Mouse (Mus musculus): ENCODE results near the gene Shisa3. TPM values are rescaled to one million over a fixed set of nuclear protein-coding genes. Genes with fewer than 3 reads are reported as not detected.

Shisa3 gene
- 2.7 and 2.8 TPM in 2 replicates for polyA plus RNA-seq (2016; fragmentation: Nextera tagmentation; extraction: Ambion mirVana)

- peak within 1 kb of the TSS; percentile 58 for H3K4me3 ChIP-seq
Measured at GRCm38 (mm10) chr5:67607804-67608673, at the start of gene Shisa3. Shisa3 (plus strand) TSS chr5:67607882.

DNA sequence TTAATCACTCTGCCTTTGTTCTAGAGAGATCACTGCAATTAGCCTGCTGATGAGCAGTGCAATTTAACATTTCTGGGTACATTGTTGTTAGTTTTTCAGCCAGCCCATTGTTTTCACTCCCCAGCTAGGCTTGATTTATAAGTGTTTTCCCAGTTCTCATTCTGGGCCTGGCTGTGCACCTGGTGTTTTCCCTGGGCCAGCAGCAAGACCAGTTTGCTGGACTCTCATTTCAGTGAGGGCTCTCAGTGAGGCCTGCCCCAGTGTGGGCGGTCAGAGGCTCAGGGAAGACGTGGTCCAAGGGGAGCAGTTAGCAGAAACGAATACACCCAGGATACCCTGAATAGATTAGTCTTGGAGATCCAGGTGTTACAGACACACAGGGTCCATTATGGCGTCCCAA is 49.0 kb upstream of the Shisa3 start:
- no peak overlapping the region for H3K4me3 ChIP-seq
- no peaks in the 10 kb centered on the region for H3K4me1 ChIP-seq (replicated peaks)
- 78% methylated on average over 4 of the region's 4 CpGs for WGBS
- H3K36me3 ChIP-seq = no peaks in the 10 kb centered on the region
- no peak overlapping the region for H3K4me2 ChIP-seq
- no peaks in the 10 kb centered on the region for H3K27me3 ChIP-seq (replicated peaks)
- peaks cover 3% of the 10 kb centered on the region; the same call in 1 of the 2 replicates for H3K9me3 ChIP-seq (replicated peaks)
- H3K27ac ChIP-seq (ENCODE audit: poor library complexity, severe bottlenecking) = no peak overlapping the region
- no peak overlapping the region for H3K9ac ChIP-seq
- ATAC-seq (ENCODE audit: insufficient number of reproducible peaks, low FRiP score) = no peak

More at GRCm38 (mm10) chr5:67607804-67608673, at the start of gene Shisa3:
- H3K36me3 ChIP-seq = no peaks in the 10 kb centered on the region
- under 1% methylated on average over 85 of the region's 86 CpGs for WGBS
- H3K4me2 ChIP-seq = peak within 1 kb of the TSS; percentile 97
- ATAC-seq (ENCODE audit: insufficient number of reproducible peaks, low FRiP score) = peak; percentile 79
- H3K4me1 ChIP-seq (replicated peaks) = peaks cover 7% of the 10 kb centered on the region
- peaks cover 65% of the 10 kb centered on the region for H3K27me3 ChIP-seq (replicated peaks)
- H3K9me3 ChIP-seq (replicated peaks) = no peaks in the 10 kb centered on the region
- H3K9ac ChIP-seq = peak within 1 kb of the TSS; percentile 63
- no peak within 1 kb of the TSS for H3K27ac ChIP-seq (ENCODE audit: poor library complexity, severe bottlenecking)

DNA sequence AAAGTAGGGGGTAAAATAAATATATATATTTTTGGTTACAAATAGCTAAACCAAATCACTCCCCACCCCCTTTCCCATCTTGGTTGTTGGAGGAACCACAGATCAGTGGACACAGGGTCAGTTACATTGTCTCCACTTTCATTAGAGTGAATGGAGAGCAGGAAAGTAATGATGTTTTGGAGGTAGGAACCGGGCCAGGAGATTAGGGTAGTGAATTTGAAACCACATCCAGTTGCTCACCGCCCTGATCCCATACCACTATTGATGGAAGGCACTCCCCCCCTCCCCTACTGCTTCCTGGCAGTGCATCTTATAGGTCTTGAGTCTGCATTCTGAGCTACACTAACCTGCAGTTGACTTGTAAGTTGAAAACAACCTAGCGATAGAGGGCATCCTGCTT is 48.6 kb upstream of the Shisa3 start:
- H3K36me3 ChIP-seq = no peaks in the 10 kb centered on the region
- peaks cover 3% of the 10 kb centered on the region; the same call in 1 of the 2 replicates for H3K9me3 ChIP-seq (replicated peaks)
- WGBS = 85% methylated on average over 3 of the region's 3 CpGs
- H3K27me3 ChIP-seq (replicated peaks) = no peaks in the 10 kb centered on the region
- no peak for ATAC-seq (ENCODE audit: insufficient number of reproducible peaks, low FRiP score)
- H3K4me2 ChIP-seq = no peak overlapping the region
- no peak overlapping the region for H3K4me3 ChIP-seq
- no peak overlapping the region for H3K9ac ChIP-seq
- no peak overlapping the region for H3K27ac ChIP-seq (ENCODE audit: poor library complexity, severe bottlenecking)
- H3K4me1 ChIP-seq (replicated peaks) = no peaks in the 10 kb centered on the region

DNA sequence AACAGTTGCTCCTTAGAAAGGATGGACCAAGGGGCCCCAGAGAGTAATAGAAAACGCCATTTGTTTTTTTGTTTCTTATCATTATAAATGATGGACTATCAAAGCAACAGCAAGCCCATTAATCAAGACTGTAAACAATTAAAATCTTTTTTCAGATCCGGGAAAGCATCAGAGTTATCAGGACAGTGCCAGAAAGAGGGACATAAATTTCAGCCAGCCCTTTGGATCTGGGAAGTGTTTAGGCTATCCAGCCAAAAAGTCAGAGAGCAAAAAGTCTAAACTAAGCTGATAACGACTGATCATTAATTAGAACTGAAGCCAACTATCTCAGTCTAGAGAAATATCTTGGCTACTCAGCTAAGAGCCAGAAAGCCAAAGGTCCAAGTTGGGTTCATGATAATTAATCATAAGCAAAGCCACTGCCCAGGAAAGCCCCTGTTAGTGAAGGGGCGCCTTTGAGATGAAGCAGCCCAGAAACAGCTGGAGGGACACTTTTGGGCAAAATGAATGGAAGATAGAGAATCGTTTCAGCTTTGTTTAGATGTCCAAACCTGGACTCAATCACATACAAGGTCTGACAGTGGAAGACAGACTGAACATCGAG is 35.0 kb upstream of the Shisa3 start:
- Histone ChIP-seq H3K27ac (ENCODE audit: poor library complexity, severe bottlenecking) (no peak overlapping the region), H3K9ac (no peak overlapping the region), H3K4me3 (no peak overlapping the region), H3K4me1 (replicated peaks) (no peaks in the 10 kb centered on the region), H3K4me2 (no peak overlapping the region), H3K27me3 (replicated peaks) (no peaks in the 10 kb centered on the region), H3K36me3 (no peaks in the 10 kb centered on the region), H3K9me3 (replicated peaks) (no peaks in the 10 kb centered on the region)
- 53% methylated on average over 6 of the region's 6 CpGs for WGBS
- ATAC-seq (ENCODE audit: insufficient number of reproducible peaks, low FRiP score) = no peak

DNA sequence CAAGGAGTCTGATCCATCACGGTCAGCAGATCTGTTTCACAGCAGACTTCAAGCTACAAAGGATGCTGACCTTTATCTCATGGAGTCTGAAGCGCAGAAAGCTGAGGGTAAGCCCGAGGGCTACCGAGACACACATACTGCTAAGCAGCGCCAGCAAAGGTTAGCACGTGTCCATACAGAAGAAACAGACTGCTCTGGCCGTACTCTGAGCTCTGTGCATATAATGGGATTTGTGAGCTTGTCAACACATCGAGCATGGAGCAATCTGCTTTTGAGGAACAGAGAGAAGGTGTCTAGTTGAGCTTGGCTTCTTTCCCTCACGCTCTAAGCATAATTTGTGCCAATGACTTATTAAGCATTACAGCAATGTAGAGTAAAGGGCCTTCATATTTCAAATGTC is 33.6 kb upstream of the Shisa3 start:
- H3K4me2 ChIP-seq = no peak overlapping the region
- H3K4me3 ChIP-seq = no peak overlapping the region
- no peak overlapping the region for H3K27ac ChIP-seq (ENCODE audit: poor library complexity, severe bottlenecking)
- H3K9ac ChIP-seq = no peak overlapping the region
- H3K9me3 ChIP-seq (replicated peaks) = no peaks in the 10 kb centered on the region
- H3K27me3 ChIP-seq (replicated peaks) = no peaks in the 10 kb centered on the region
- no peaks in the 10 kb centered on the region for H3K4me1 ChIP-seq (replicated peaks)
- H3K36me3 ChIP-seq = no peaks in the 10 kb centered on the region
- no peak for ATAC-seq (ENCODE audit: insufficient number of reproducible peaks, low FRiP score)
- WGBS = 72% methylated on average over 9 of the region's 9 CpGs

- no peaks in the 10 kb centered on the region for H3K27me3 ChIP-seq (replicated peaks)
- H3K27ac ChIP-seq (ENCODE audit: poor library complexity, severe bottlenecking) = no peak overlapping the region
- H3K9me3 ChIP-seq (replicated peaks) = no peaks in the 10 kb centered on the region
- no peaks in the 10 kb centered on the region for H3K4me1 ChIP-seq (replicated peaks)
- H3K9ac ChIP-seq = no peak overlapping the region
- ATAC-seq (ENCODE audit: insufficient number of reproducible peaks, low FRiP score) = no peak
- H3K4me2 ChIP-seq = no peak overlapping the region
- 73% methylated on average over 2 of the region's 2 CpGs for WGBS
- H3K4me3 ChIP-seq = no peak overlapping the region
- H3K36me3 ChIP-seq = no peaks in the 10 kb centered on the region
Measured at GRCm38 (mm10) chr5:67575705-67576104, 32.0 kb upstream of the Shisa3 start.

DNA sequence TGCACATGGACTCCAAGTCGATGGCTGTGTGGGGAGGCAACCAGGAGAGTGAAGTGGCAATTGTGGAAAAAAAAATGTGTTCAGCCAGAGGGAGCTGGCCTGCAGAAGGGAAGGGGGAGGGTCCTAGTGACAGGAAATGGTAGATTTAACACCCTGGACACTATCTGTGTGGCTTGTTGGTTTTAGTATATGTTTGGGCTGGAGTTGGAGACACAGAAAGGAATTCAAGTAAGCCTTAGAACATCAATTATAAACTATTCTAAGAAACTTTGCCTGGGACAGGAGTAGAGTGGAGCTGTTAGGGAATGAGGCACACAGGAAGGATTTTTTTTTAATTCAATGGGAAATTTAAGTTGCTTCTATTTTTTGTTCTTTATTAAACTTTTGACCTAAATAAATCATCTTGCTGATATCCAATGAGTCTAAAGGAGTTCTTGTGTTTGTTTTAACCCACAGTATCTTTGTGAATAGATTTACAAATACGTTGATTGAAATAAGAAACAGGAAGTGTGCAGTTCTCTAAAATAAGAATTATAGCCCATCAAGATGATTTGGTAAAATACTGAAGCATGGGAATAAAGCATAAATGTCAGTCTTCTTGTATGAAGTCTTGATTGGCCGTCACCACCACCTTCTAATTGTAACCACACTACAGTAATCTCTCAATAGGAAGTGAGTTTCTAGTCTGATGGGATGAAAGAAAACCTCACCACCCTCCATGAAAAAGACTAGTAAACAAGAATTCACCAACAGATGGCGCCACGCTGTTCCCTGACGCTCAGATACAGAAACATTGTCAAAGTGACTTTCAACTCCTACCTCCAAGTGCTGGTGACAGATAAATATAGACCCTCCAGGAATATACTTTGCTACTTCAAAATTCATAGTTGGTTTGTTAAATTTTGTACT is 27.7 kb upstream of the Shisa3 start:
- H3K4me1 ChIP-seq (replicated peaks) = no peaks in the 10 kb centered on the region
- WGBS = 48% methylated on average over 6 of the region's 6 CpGs
- no peak for ATAC-seq (ENCODE audit: insufficient number of reproducible peaks, low FRiP score)
- no peaks in the 10 kb centered on the region for H3K27me3 ChIP-seq (replicated peaks)
- H3K36me3 ChIP-seq = no peaks in the 10 kb centered on the region
- H3K4me2 ChIP-seq = no peak overlapping the region
- H3K27ac ChIP-seq (ENCODE audit: poor library complexity, severe bottlenecking) = no peak overlapping the region
- H3K4me3 ChIP-seq = no peak overlapping the region
- H3K9ac ChIP-seq = no peak overlapping the region
- no peaks in the 10 kb centered on the region for H3K9me3 ChIP-seq (replicated peaks)

DNA sequence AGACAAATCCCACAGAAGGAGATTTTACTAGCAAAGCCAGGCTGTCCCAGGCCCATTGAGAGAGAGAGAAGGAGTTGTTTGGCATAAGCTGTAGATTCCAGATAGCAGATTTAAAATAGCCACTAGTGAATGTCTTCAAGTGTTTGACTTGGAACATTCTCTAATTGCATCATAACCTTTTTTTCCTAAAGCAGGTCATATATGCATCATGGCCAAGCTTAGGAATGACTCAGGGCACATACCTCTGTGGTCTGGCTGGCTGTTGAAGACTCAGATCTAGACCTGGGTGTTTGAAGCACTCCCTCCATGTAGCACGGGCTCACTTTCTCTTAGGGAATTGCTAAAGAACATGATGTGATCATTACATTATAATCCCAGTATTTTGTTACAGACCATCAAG is 12.6 kb upstream of the Shisa3 start:
- H3K27ac ChIP-seq (ENCODE audit: poor library complexity, severe bottlenecking) = no peak overlapping the region
- H3K4me3 ChIP-seq = no peak overlapping the region
- H3K27me3 ChIP-seq (replicated peaks) = no peaks in the 10 kb centered on the region
- no peaks in the 10 kb centered on the region for H3K9me3 ChIP-seq (replicated peaks)
- no peak overlapping the region for H3K9ac ChIP-seq
- no peaks in the 10 kb centered on the region for H3K36me3 ChIP-seq
- no peak overlapping the region for H3K4me2 ChIP-seq
- H3K4me1 ChIP-seq (replicated peaks) = 0 out of 2 replicates have a peak, but pooled peaks cover 2% of the 10 kb centered on the region
- WGBS = 45% methylated on average over 1 of the region's 1 CpGs
- ATAC-seq (ENCODE audit: insufficient number of reproducible peaks, low FRiP score) = no peak

- ATAC-seq (ENCODE audit: insufficient number of reproducible peaks, low FRiP score) = no peak
- 0 out of 2 replicates have a peak, but pooled peaks cover 2% of the 10 kb centered on the region for H3K4me1 ChIP-seq (replicated peaks)
- H3K9ac ChIP-seq = no peak overlapping the region
- H3K27ac ChIP-seq (ENCODE audit: poor library complexity, severe bottlenecking) = no peak overlapping the region
- no peaks in the 10 kb centered on the region for H3K9me3 ChIP-seq (replicated peaks)
- no peak overlapping the region for H3K4me3 ChIP-seq
- no peak overlapping the region for H3K4me2 ChIP-seq
- H3K36me3 ChIP-seq = no peaks in the 10 kb centered on the region
- 66% methylated on average over 7 of the region's 7 CpGs for WGBS
- H3K27me3 ChIP-seq (replicated peaks) = no peaks in the 10 kb centered on the region
Measured at GRCm38 (mm10) chr5:67595629-67596028, 12.1 kb upstream of the Shisa3 start.

GRCm38 (mm10) chr5:67599935-67600334 is 7.7 kb upstream of the Shisa3 start:
- ATAC-seq (ENCODE audit: insufficient number of reproducible peaks, low FRiP score) = no peak
- Histone ChIP-seq H3K27ac (ENCODE audit: poor library complexity, severe bottlenecking) (no peak overlapping the region), H3K4me1 (replicated peaks) (0 out of 2 replicates have a peak, but pooled peaks cover under 1% of the 10 kb centered on the region), H3K36me3 (no peaks in the 10 kb centered on the region), H3K9ac (no peak overlapping the region), H3K4me3 (no peak overlapping the region), H3K27me3 (replicated peaks) (peaks cover 14% of the 10 kb centered on the region), H3K9me3 (replicated peaks) (no peaks in the 10 kb centered on the region), H3K4me2 (no peak overlapping the region)
- 79% methylated on average over 9 of the region's 9 CpGs for WGBS

GRCm38 (mm10) chr5:67605951-67606350 is 1.7 kb upstream of the Shisa3 start:
- 34% methylated on average over 5 of the region's 5 CpGs for WGBS
- Histone ChIP-seq H3K4me3 (no peak overlapping the region), H3K27me3 (replicated peaks) (peaks cover 62% of the 10 kb centered on the region), H3K27ac (ENCODE audit: poor library complexity, severe bottlenecking) (no peak overlapping the region), H3K4me2 (no peak overlapping the region), H3K4me1 (replicated peaks) (peaks cover 7% of the 10 kb centered on the region), H3K9ac (no peak overlapping the region), H3K36me3 (no peaks in the 10 kb centered on the region), H3K9me3 (replicated peaks) (no peaks in the 10 kb centered on the region)
- ATAC-seq (ENCODE audit: insufficient number of reproducible peaks, low FRiP score) = no peak

Measured in heart, embryonic 12.5 days (tissue).